Mouse (Mus musculus): Measurements from ENCODE around the gene Shisal1. TPM values are rescaled to one million over a fixed set of nuclear protein-coding genes. Genes with fewer than 3 reads are reported as not detected.

The Shisal1 gene
- polyA plus RNA-seq, 1 experiment: 0.30 TPM

GRCm38 (mm10) chr15:84440820-84441219 lies 6.1 kb downstream of the Shisal1 start:
- no peak for TF ChIP-seq CTCF (IDR thresholded peaks at IDR 0.05; ENCODE audit: low read depth, low read length)
- Histone ChIP-seq H3K36me3 (ENCODE audit: control insufficient read depth, insufficient read depth, low read length, poor library complexity, severe bottlenecking) (no peaks in the 10 kb centered on the region), H3K27me3 (ENCODE audit: control insufficient read depth, insufficient read depth, low read length, poor library complexity, severe bottlenecking) (peaks cover 3% of the 10 kb centered on the region; the same call in 1 of the 2 replicates), H3K9ac (ENCODE audit: low read depth, poor library complexity, severe bottlenecking) (no peak overlapping the region), H3K27ac (ENCODE audit: insufficient read depth, low read length) (no peak overlapping the region), H3K4me3 (ENCODE audit: low read depth, low read length) (no peak overlapping the region), H3K4me1 (ENCODE audit: control insufficient read depth, insufficient read depth, low read length) (no peaks in the 10 kb centered on the region), H3K9me3 (replicated peaks; ENCODE audit: control insufficient read depth, insufficient read depth, low read length, poor library complexity, severe bottlenecking) (no peaks in the 10 kb centered on the region)

DNA sequence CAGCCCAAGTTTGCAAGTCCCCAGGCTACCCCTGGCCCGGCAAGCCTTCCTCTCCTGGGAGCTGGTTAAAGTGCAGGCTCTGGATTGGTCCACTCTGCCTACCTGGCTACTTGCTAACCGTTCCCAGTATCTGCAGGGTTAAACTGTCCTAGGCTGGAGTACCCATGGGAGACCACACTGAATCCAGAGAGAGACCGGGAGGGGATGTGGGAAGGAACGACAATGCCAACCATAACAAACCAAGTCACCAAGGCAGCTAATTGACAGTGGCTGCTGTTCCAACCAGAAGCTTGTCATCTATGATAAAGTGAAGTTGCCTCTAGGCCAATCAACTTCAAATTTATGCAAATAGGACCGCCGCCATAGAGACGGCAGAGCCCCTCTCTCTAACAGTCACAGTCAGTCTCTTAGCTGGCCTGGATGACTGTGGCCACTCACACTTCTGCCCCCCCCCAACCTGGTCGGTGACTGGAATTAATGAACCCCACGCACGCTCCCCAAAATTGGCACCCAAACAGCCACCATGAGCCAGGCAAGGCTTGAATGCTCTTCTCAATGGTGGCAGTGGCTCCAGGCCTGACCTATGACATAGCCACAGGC lies 13.2 kb downstream of the Shisal1 start:
- H3K27ac ChIP-seq (ENCODE audit: insufficient read depth, low read length): no peak overlapping the region
- no peaks in the 10 kb centered on the region for H3K9me3 ChIP-seq (replicated peaks; ENCODE audit: control insufficient read depth, insufficient read depth, low read length, poor library complexity, severe bottlenecking)
- TF ChIP-seq POLR2A (IDR thresholded peaks at IDR 0.05; ENCODE audit: insufficient read depth, low read length) (no peak), CTCF (IDR thresholded peaks at IDR 0.05; ENCODE audit: low read depth, low read length) (no peak), EP300 (IDR thresholded peaks at IDR 0.05; ENCODE audit: insufficient read depth, low read depth, low read length) (no peak)
- H3K4me1 ChIP-seq (ENCODE audit: control insufficient read depth, insufficient read depth, low read length): no peaks in the 10 kb centered on the region
- no peak overlapping the region for H3K9ac ChIP-seq (ENCODE audit: low read depth, poor library complexity, severe bottlenecking)
- no peaks in the 10 kb centered on the region for H3K36me3 ChIP-seq (ENCODE audit: control insufficient read depth, insufficient read depth, low read length, poor library complexity, severe bottlenecking)
- H3K27me3 ChIP-seq (ENCODE audit: control insufficient read depth, insufficient read depth, low read length, poor library complexity, severe bottlenecking): no peaks in the 10 kb centered on the region
- H3K4me3 ChIP-seq (ENCODE audit: low read depth, low read length): no peak overlapping the region

DNA sequence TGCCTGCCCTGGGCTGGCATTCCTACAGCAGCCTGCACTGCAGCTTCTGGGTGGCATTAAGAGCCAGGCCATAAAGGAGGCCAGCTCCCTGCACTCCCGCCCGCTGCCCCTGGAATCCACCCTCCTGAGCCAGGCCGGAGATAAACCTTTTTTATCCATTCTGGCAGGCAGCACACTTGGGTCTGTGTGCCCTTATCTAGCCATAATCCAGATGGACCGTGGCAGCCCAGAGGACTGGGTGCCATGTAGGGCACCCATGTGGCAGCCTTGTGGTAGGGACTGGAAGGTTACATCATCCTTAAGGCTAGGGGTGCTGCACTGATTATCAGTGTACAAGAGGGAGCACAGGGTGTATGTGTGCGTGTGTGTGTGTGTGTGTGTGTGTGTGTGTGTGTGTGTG lies 16.4 kb downstream of the Shisal1 start:
- no peaks in the 10 kb centered on the region for H3K9me3 ChIP-seq (replicated peaks; ENCODE audit: control insufficient read depth, insufficient read depth, low read length, poor library complexity, severe bottlenecking)
- H3K27me3 ChIP-seq (ENCODE audit: control insufficient read depth, insufficient read depth, low read length, poor library complexity, severe bottlenecking): no peaks in the 10 kb centered on the region
- TF ChIP-seq EP300 (IDR thresholded peaks at IDR 0.05; ENCODE audit: insufficient read depth, low read depth, low read length) (no peak), CTCF (IDR thresholded peaks at IDR 0.05; ENCODE audit: low read depth, low read length) (no peak), POLR2A (IDR thresholded peaks at IDR 0.05; ENCODE audit: insufficient read depth, low read length) (no peak)

GRCm38 (mm10) chr15:84427624-84428023 lies 19.3 kb downstream of the Shisal1 start:
- H3K9ac ChIP-seq (ENCODE audit: low read depth, poor library complexity, severe bottlenecking): no peak overlapping the region
- H3K36me3 ChIP-seq (ENCODE audit: control insufficient read depth, insufficient read depth, low read length, poor library complexity, severe bottlenecking): no peaks in the 10 kb centered on the region
- no peaks in the 10 kb centered on the region for H3K4me1 ChIP-seq (ENCODE audit: control insufficient read depth, insufficient read depth, low read length)
- H3K27ac ChIP-seq (ENCODE audit: insufficient read depth, low read length): no peak overlapping the region
- H3K27me3 ChIP-seq (ENCODE audit: control insufficient read depth, insufficient read depth, low read length, poor library complexity, severe bottlenecking): no peaks in the 10 kb centered on the region
- no peak overlapping the region for H3K4me3 ChIP-seq (ENCODE audit: low read depth, low read length)
- H3K9me3 ChIP-seq (replicated peaks; ENCODE audit: control insufficient read depth, insufficient read depth, low read length, poor library complexity, severe bottlenecking): no peaks in the 10 kb centered on the region
- no peak for TF ChIP-seq CTCF (IDR thresholded peaks at IDR 0.05; ENCODE audit: low read depth, low read length)
- no peak for TF ChIP-seq EP300 (IDR thresholded peaks at IDR 0.05; ENCODE audit: insufficient read depth, low read depth, low read length)
- TF ChIP-seq POLR2A (IDR thresholded peaks at IDR 0.05; ENCODE audit: insufficient read depth, low read length): no peak

More for the DNA sequence above, 16.4 kb downstream of the Shisal1 start:
- H3K4me3 ChIP-seq (ENCODE audit: low read depth, low read length): no peak overlapping the region
- H3K4me1 ChIP-seq (ENCODE audit: control insufficient read depth, insufficient read depth, low read length): no peaks in the 10 kb centered on the region
- no peak overlapping the region for H3K9ac ChIP-seq (ENCODE audit: low read depth, poor library complexity, severe bottlenecking)
- no peak overlapping the region for H3K27ac ChIP-seq (ENCODE audit: insufficient read depth, low read length)
- no peaks in the 10 kb centered on the region for H3K36me3 ChIP-seq (ENCODE audit: control insufficient read depth, insufficient read depth, low read length, poor library complexity, severe bottlenecking)

- Histone ChIP-seq H3K4me1 (ENCODE audit: control insufficient read depth, insufficient read depth, low read length) (no peaks in the 10 kb centered on the region), H3K9ac (ENCODE audit: low read depth, poor library complexity, severe bottlenecking) (no peak overlapping the region), H3K27me3 (ENCODE audit: control insufficient read depth, insufficient read depth, low read length, poor library complexity, severe bottlenecking) (no peaks in the 10 kb centered on the region), H3K9me3 (replicated peaks; ENCODE audit: control insufficient read depth, insufficient read depth, low read length, poor library complexity, severe bottlenecking) (no peaks in the 10 kb centered on the region), H3K36me3 (ENCODE audit: control insufficient read depth, insufficient read depth, low read length, poor library complexity, severe bottlenecking) (no peaks in the 10 kb centered on the region), H3K4me3 (ENCODE audit: low read depth, low read length) (no peak overlapping the region), H3K27ac (ENCODE audit: insufficient read depth, low read length) (no peak overlapping the region)
- no peak for TF ChIP-seq CTCF (IDR thresholded peaks at IDR 0.05; ENCODE audit: low read depth, low read length)
- no peak for TF ChIP-seq POLR2A (IDR thresholded peaks at IDR 0.05; ENCODE audit: insufficient read depth, low read length)
- TF ChIP-seq EP300 (IDR thresholded peaks at IDR 0.05; ENCODE audit: insufficient read depth, low read depth, low read length): no peak
Observed at GRCm38 (mm10) chr15:84425733-84426132, 21.2 kb downstream of the Shisal1 start.

DNA sequence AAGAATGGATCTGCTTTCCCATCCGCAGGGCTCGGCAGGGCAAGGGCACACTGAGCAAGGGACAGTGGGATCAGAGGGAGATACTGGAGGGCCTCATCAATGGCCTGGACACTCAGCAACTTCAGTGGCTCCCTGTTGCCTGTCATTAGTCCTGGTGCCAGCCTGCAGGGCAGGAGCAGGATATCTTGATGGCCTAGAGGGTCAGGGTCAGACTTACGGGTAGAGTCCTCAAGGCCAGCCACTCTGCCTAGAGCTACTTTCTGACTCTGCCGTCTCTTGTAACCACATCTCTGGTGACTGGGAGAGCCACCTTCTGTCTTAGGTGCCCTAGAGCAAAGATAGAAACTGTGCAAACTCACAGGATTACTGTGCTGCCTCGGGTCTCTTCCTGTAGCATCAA lies 23.1 kb downstream of the Shisal1 start:
- no peaks in the 10 kb centered on the region for H3K4me1 ChIP-seq (ENCODE audit: control insufficient read depth, insufficient read depth, low read length)
- no peaks in the 10 kb centered on the region for H3K27me3 ChIP-seq (ENCODE audit: control insufficient read depth, insufficient read depth, low read length, poor library complexity, severe bottlenecking)
- no peak overlapping the region for H3K4me3 ChIP-seq (ENCODE audit: low read depth, low read length)
- no peaks in the 10 kb centered on the region for H3K36me3 ChIP-seq (ENCODE audit: control insufficient read depth, insufficient read depth, low read length, poor library complexity, severe bottlenecking)
- H3K27ac ChIP-seq (ENCODE audit: insufficient read depth, low read length): no peak overlapping the region
- no peaks in the 10 kb centered on the region for H3K9me3 ChIP-seq (replicated peaks; ENCODE audit: control insufficient read depth, insufficient read depth, low read length, poor library complexity, severe bottlenecking)
- TF ChIP-seq POLR2A (IDR thresholded peaks at IDR 0.05; ENCODE audit: insufficient read depth, low read length) (no peak), CTCF (IDR thresholded peaks at IDR 0.05; ENCODE audit: low read depth, low read length) (no peak), EP300 (IDR thresholded peaks at IDR 0.05; ENCODE audit: insufficient read depth, low read depth, low read length) (no peak)
- no peak overlapping the region for H3K9ac ChIP-seq (ENCODE audit: low read depth, poor library complexity, severe bottlenecking)

Data from ES-Bruce4 (cell line).